Mouse (Mus musculus): ENCODE measurements around the gene Tbl1x. TPM values are rescaled to one million over a fixed set of nuclear protein-coding genes. Genes with fewer than 3 reads are reported as not detected.

Gene Tbl1x
- polyA plus RNA-seq, 1 experiment from 2014 or later: 51.8 TPM

- Histone ChIP-seq H3K4me1 (no peaks in the 10 kb centered on the region), H3K9me3 (no peaks in the 10 kb centered on the region), H3K27ac (replicated peaks) (no peak overlapping the region), H3K4me3 (no peak overlapping the region), H3K27me3 (replicated peaks) (no peaks in the 10 kb centered on the region), H3K9ac (no peak overlapping the region), H3K4me2 (no peak overlapping the region), H3K36me3 (peaks cover 33% of the 10 kb centered on the region)
- 68% methylated on average over 2 of the region's 2 CpGs for WGBS
- no peak for ATAC-seq (ENCODE audit: extremely low read depth, insufficient number of reproducible peaks, low FRiP score, low TSS enrichment)
Observed at GRCm38 (mm10) chrX:77665030-77665429, 154.2 kb downstream of the Tbl1x start.

- Histone ChIP-seq H3K27me3 (replicated peaks) (no peaks in the 10 kb centered on the region), H3K9ac (no peak overlapping the region), H3K36me3 (peaks cover 15% of the 10 kb centered on the region), H3K4me3 (no peak overlapping the region), H3K4me2 (no peak overlapping the region), H3K4me1 (no peaks in the 10 kb centered on the region), H3K27ac (replicated peaks) (no peak overlapping the region), H3K9me3 (no peaks in the 10 kb centered on the region)
- ATAC-seq (ENCODE audit: extremely low read depth, insufficient number of reproducible peaks, low FRiP score, low TSS enrichment): no peak
- 40% methylated on average over 1 of the region's 1 CpGs for WGBS
Observed at GRCm38 (mm10) chrX:77666911-77667310, 156.1 kb downstream of the Tbl1x start.

- H3K4me1 ChIP-seq: no peaks in the 10 kb centered on the region
- H3K36me3 ChIP-seq: peaks cover 10% of the 10 kb centered on the region
- no peak overlapping the region for H3K4me2 ChIP-seq
- no peak overlapping the region for H3K27ac ChIP-seq (replicated peaks)
- H3K4me3 ChIP-seq: no peak overlapping the region
- H3K27me3 ChIP-seq (replicated peaks): no peaks in the 10 kb centered on the region
- no peak overlapping the region for H3K9ac ChIP-seq
- no peak for ATAC-seq (ENCODE audit: extremely low read depth, insufficient number of reproducible peaks, low FRiP score, low TSS enrichment)
- H3K9me3 ChIP-seq: no peaks in the 10 kb centered on the region
Observed at GRCm38 (mm10) chrX:77667441-77667840, 156.6 kb downstream of the Tbl1x start.

- no peaks in the 10 kb centered on the region for H3K9me3 ChIP-seq
- 59% methylated on average over 3 of the region's 3 CpGs for WGBS
- no peak for ATAC-seq (ENCODE audit: extremely low read depth, insufficient number of reproducible peaks, low FRiP score, low TSS enrichment)
- H3K27ac ChIP-seq (replicated peaks): no peak overlapping the region
- no peaks in the 10 kb centered on the region for H3K4me1 ChIP-seq
- no peak overlapping the region for H3K4me3 ChIP-seq
- H3K36me3 ChIP-seq: no peaks in the 10 kb centered on the region
- H3K9ac ChIP-seq: no peak overlapping the region
- H3K4me2 ChIP-seq: no peak overlapping the region
- no peaks in the 10 kb centered on the region for H3K27me3 ChIP-seq (replicated peaks)
Observed at GRCm38 (mm10) chrX:77669779-77670550, 159.2 kb downstream of the Tbl1x start.
